Mouse (Mus musculus): Measurements from ENCODE around the gene Gpt2. TPM values are rescaled to one million over a fixed set of nuclear protein-coding genes. Genes with fewer than 3 reads are reported as not detected.

The Gpt2 gene
- polyA plus RNA-seq, 1 experiment, result 11.3 TPM

GRCm38 (mm10) chr8:85573972-85574496 lies 81.7 kb downstream of the Gpt2 start:
- Histone ChIP-seq H3K4me3 (ENCODE audit: low read depth, low read length) (no peak overlapping the region), H3K27ac (ENCODE audit: insufficient read depth, low read depth, low read length) (no peak overlapping the region), H3K27me3 (ENCODE audit: control insufficient read depth, insufficient read depth, low read length) (no peaks in the 10 kb centered on the region), H3K36me3 (ENCODE audit: control insufficient read depth, insufficient read depth, low read length) (no peaks in the 10 kb centered on the region), H3K4me1 (ENCODE audit: control insufficient read depth, insufficient read depth, insufficient read length, low read length) (no peaks in the 10 kb centered on the region)
- 77% methylated on average over 2 of the region's 2 CpGs for WGBS
- TF ChIP-seq CTCF (IDR thresholded peaks at IDR 0.05; ENCODE audit: extremely low read depth, insufficient read length, insufficient replicate concordance, low read depth, low read length) (no peak), POLR2A (IDR thresholded peaks at IDR 0.05; ENCODE audit: low read depth, low read length) (no peak)

Other genes with a start within 250 kb of the Gpt2 start
- gene Orc6, start 192.9 kb upstream of the Gpt2 start, polyA plus RNA-seq (2012; rRNA removed), result 2.1 and 3.2 TPM in 2 replicates
- 2.2 and 3.4 TPM in 2 replicates for gene Vps35, start 192.8 kb upstream of the Gpt2 start, polyA plus RNA-seq (2012; rRNA removed)
- gene Mylk3, start 106.2 kb upstream of the Gpt2 start, polyA plus RNA-seq (2012; rRNA removed), result 0.05 TPM in 1 of 2 replicates, not detected in the other
- gene 4921524J17Rik, start 59.7 kb upstream of the Gpt2 start, polyA plus RNA-seq (2012; rRNA removed), result 0.72 and 1.3 TPM in 2 replicates
- 5.4 and 10.3 TPM in 2 replicates for gene Dnaja2, start 62.8 kb downstream of the Gpt2 start, polyA plus RNA-seq (2012; rRNA removed)
- gene Neto2, start 208.3 kb downstream of the Gpt2 start, polyA plus RNA-seq (2012; rRNA removed), result 0.06 and 0.16 TPM in 2 replicates

Measured in small intestine, adult 2 months (tissue).